Mouse (Mus musculus) inflammation-experienced regulatory T-cells, adult 6 months (primary cell): Measurements from ENCODE around the gene St6galnac6. TPM values are rescaled to one million over a fixed set of nuclear protein-coding genes. Genes with fewer than 3 reads are reported as not detected.

Experiments
- ATAC-seq: one replicate; pipeline ENCODE4 v1.8.0; 2017
- polyA plus RNA-seq, 3 experiments: library from polyadenylated mRNA; unstranded; fragments of 100-300 nt; shearing (Covaris generic); gene quantifications; one replicate each; pipeline ENCODE4 v1.2.1; 2017

The St6galnac6 gene
- 1 to 10 TPM; 3.4 to 5.1 (median 4.3) TPM for polyA plus RNA-seq

DNA sequence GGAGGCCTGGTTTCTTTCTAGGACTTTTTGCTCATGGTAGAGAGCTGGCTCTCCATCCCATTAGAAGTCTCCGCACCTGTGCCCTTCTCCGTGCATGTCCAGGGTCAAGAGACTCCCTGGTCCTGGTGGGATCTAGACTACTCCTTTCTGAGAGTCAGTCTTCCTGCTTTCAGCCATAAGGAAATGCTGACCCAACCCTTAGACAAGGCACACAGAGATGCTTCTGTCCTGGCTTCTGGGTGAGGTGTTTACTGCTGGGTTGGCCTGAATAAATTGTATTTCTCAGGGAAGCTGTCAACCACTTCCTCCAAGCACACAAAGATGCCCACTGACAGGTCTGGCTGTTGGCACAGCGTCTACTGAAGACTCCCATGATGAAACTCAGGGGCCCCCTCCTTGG lies at the start of gene St6galnac6:
St6galnac6 (plus strand) TSS at position 301 of the 400 bp plus-strand sequence.
- no peak for ATAC-seq

DNA sequence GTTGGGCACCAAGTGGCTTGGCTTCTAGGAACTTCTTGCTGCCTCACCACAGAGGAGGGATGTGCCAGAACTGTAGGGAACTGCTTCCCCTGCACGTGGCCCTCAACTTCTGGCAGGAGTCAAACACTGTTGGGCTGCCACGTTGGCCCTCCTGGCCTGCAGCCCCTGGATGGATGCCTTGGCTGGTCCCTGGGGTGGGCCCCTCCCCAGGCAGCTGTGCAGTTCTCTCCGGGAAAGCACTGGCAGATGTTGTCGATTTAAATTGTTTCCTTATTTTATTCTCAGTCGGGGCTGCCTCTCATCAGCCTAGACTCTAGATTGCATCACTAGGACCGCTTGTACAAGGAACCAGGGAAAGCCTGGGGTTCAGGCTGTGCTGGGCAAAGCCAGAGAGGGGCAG lies 49.7 kb upstream of the St6galnac6 start:
- ATAC-seq: no peak

DNA sequence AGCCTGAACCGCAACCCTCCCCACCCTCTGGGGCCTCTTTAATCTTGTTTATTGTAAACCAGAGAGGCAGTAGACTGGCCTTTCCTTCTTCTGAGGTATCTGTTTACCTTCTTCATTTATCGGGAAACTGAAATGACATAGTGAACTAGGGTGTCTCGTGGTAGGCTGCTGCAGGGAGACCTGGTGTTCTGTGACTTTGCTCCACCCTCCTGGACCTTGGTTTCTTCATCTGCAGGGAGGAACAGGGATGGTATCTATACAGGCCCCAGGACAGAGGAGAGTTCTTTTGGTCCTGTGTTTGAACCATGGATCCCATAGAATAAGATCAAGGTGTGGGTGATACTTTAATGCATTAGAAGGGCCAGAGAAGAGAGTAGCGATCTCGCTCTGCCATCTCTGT lies 48.3 kb upstream of the St6galnac6 start:
- ATAC-seq: no peak

DNA sequence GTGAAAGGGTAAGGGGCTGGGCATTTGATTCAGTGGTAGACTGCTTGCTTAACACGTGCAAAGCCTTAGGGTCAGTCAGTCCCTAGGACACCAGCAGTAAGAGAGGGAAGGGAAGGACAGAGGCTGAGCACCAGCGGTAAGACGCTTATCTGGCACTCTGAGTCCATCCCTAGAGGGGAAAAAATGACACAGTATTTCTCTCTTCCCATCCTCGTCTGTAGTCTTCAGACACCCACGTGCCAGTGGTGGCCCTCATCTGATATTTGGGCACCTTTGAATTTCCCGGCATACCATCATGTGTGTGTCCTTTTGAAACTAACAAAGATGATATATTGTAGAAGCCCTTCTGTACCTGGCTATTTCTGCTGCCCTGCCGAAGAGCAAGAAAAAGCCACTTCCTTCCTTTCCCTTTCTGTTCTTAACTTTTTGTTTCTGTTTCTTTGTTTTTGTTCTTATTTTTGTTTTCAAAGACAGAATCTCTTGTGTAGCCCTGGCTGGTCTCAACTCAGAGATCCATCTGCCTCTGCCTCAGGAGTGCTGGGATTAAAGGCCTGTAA lies 45.8 kb upstream of the St6galnac6 start:
- peak; percentile 69 for ATAC-seq

DNA sequence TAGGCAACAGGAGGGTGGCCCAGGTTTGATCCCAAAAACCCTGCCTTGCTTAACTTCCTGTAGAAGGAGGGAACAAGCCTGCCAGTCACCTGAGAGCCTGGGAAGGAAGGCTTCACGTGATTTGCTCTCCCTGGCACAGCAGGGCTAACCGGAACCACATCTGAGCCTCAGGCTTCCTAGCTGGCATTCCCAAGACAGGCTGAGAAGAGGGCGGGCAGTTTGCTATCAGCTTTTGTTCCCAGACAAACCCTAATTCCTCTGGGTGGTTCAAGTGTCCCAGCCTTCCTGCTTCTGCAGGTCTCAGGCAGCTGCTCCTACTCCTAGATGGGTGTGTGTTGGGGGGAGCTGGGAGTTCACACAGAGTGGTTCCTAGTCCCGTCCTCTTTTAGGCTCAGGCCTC lies 44.0 kb upstream of the St6galnac6 start:
- ATAC-seq: no peak

DNA sequence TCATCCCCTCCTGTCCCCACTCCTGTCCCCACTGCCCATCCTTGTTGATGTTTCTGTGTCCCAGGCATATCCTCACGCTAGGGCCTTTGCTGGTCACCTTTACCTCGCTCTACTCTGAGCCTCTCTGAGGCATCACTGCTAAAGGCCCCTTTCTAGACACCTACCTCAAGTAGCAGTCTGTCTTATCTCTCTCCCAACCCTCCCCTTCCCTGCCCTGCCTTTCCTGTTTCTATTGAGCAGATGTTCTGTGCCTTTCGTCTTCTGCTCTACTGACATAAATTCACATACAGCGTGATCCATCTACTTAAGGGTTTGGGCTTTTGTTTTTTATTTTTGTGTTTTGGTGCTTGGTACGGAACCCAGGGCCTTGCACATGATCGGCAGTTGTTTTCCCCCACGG lies 43.5 kb upstream of the St6galnac6 start:
- no peak for ATAC-seq

DNA sequence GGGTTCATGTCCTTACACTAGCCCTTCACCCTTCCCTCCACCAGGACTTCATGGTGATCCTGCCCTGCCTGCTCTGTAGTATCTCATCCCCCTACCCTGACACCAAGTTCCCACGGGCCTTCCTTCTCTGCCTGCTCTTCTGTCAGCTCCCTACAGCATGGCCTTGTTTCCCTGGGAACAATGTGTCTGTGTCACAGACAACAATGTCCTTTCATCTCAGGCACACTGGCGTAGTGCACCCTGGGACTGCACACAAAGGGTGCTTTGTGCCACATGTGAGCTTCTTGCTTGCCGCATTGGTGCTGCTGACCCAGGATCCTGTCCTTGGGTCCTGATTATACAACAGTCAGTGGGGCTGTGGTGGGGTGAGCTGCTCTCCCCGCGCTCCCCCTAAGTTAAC lies 39.9 kb upstream of the St6galnac6 start:
- no peak for ATAC-seq

DNA sequence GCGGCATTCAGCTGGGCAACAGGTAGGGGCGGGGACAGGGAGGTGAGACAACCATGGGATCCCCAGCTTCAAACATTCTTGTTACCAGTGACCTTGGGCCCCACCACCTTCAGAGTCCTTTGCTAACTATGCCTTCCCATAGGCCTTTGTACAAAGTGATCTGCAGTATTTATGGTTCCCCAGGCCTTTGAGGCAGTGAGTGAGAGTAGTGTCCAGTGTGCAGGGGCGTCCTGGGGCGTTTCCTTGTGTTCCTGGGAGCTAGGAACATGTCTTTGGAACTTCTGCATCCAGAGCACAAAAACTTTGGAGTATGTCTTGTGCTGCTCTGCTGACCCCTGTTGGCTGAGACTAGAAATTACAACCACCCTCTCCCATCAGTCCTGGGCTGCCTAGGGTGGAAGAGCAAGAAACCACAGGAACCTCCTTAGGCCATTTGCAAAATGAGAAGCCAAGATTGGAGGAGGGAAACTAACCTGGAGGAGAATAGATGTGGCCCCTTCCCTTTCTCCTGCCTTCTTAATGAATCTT lies 32.9 kb upstream of the St6galnac6 start:
- peak; percentile 30 for ATAC-seq

DNA sequence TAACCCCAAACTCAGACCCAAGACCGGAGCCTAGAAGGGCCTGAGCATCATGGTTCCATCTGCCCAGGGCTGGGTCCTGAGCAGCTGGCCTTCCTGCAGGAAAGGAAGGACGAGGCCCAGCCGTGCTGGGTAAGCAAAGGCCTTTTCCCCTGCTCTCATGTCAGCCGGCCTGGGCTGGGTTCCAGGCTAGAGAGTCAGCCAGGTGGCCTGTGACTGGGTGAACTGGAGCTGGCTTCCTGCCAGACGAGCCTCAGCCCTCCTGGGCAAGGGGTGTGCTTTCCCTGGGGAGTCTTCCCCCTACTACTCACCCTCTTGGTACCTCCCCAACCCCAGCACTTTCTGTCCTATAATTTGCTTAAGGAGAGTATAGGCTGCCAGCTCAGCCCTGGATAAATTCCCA lies 31.4 kb upstream of the St6galnac6 start:
- ATAC-seq: no peak

DNA sequence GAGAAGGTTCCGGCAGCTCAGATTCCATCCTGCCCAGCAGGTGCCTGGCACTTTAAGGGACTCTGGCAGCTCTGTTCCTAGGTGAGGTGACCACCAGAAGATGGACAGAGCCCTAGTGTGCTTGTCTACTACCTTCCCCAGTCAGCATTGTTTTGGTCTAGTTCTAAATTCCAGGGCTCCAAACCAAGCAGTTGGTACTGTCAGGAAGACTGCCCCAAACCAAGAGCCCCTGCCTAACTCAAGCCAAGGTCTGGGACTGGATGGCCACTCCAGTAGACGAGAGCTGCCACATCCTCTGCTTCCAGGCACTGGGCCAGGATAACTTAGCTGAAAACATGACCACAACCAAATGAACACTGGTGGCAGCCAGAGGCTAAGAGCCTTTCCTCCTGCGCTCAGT lies 30.6 kb upstream of the St6galnac6 start:
- no peak for ATAC-seq

DNA sequence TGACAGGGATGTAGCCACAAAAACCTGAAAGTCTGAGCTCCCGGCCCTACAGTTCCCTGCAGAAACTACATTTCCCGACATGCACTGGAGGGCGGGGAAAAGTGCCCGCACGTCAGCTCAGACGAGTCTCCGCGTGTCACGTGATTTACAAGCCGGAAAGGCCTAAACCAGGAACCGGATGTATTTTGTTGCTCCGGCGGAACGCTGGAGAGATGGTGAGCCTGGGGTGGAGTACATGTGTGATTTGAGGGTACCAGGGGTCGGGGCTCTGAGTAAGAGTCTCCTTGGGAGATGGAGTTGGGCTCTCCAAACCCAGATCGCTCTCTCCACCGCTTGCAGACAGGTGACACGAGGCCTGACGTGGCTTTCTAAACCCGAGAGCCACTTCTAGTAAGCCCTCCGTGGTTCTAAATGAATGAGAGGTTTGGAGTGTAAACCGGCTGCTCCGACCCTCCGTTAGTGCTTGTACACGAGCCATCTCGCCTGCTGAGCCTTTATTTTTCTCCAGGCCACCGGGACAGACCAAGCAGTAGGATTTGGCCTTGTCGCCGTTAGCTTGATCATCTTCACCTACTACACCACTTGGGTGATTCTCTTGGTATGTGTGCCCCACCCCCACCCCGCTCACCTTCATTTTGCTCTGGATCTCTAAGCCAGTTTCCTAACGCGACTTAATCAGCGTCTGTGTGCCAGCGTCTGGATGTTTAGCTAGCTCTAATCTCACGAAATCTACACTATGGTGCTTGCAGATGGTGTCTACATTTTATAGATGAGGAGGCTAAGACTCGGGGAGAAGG lies 28.6 kb upstream of the St6galnac6 start, which contains the start of gene Dpm2:
Dpm2 (plus strand) TSS at position 161 of the 797 bp plus-strand sequence.
- peak; percentile 84 for ATAC-seq

DNA sequence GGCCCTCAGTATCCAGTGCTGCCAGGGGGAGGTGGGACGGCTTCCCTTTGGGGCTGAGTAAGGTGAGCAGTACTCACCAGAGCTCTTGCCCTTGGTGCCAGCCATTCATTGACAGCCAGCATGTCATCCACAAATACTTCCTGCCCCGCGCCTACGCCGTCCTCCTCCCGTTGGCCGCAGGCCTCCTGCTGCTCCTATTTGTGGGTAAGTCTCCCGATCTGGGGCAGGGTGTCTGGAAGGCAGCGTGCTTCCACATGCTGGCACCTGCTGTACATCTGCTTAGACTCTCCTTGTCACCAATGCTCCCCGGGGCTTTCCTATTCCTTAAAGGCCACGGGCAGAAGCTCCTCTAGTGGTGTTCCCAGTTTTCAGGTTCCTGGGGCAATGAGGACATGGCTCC lies 27.3 kb upstream of the St6galnac6 start:
- ATAC-seq: no peak

DNA sequence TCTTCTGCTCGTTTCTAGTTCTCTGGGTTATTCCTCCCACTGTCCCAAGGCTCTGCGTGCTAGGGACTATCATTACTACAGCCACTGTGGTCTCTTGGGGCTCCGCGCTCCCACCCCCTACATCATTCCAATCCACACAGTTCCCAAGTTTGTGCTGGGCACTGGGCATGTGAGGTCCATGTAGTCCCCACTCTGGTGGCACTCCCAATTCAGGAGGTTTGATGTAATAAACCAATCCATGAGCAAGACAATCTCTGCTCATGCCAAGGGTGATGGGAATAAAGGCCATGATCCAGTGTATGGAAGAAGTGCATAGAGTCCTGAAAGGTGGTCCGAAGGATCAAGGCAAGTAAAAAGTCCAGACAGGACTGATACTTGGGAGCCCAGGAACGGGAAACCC lies 25.0 kb upstream of the St6galnac6 start, which contains the start of gene Pip5kl1:
Pip5kl1 (plus strand) TSS at position 301 of the 400 bp plus-strand sequence.
- no peak for ATAC-seq

DNA sequence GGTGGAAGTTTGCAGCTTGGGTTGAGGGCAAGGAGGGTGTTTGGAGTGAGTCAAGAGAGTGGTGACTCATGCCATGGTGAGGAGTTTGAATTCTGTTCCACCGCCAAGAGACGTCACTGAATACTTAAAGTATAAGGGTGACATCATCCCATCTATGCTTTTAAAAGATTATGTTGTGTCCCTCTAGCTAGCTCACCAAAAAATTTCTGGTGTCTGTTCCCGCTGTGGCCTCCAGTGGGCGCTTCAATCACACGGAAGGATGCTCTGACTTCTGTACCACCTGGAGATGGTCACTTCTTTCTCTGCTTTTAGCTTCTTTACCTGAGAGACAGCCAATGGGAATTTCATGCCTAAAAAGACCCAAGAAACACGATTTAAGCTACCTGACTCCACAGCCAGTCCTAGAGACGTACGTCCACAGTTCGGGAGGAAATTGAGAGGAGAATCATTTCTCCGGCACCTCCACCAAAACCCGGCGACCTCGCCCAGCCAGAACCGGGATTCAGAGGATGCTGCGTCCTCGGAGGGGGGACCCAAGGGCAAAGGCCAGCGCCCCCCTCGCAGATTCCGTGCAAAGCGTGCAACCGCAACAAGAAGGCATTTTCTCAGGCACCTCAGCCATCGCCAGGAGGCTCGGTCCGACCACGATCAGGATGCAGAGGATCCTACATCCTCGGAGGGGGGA lies 24.5 kb upstream of the St6galnac6 start:
- peak; percentile 54 for ATAC-seq

DNA sequence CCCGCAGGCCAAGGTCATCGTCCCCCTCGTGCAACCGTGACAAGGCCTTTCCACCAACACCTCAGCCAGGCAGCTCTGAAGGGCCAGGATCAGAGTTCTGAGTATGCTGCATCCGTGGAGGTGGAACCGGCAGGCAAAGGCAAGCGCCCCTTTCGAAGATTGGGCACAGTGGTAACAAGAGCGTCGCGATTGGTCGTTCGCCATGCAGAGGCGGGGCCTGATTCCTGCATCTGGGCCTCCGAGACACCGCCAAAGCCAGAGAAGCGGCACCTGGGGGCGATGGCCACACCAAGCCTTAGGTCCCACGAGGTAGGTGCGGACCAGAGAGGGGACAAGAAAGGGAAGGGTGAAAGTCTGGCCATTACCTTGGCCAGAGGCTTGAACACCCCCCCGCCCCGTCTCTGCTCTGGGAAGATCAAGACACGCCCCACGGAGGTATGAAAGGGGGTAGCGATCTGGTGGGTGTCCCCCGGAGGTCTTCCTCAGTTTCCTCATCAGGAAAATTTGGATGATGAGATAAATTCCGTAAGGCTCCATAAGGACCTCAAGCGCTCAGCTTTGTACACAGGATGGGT lies 23.8 kb upstream of the St6galnac6 start, which contains the start of gene 9430097D07Rik:
9430097D07Rik (minus strand) TSS at position 99 of the 575 bp plus-strand sequence.
- peak; percentile 62 for ATAC-seq

DNA sequence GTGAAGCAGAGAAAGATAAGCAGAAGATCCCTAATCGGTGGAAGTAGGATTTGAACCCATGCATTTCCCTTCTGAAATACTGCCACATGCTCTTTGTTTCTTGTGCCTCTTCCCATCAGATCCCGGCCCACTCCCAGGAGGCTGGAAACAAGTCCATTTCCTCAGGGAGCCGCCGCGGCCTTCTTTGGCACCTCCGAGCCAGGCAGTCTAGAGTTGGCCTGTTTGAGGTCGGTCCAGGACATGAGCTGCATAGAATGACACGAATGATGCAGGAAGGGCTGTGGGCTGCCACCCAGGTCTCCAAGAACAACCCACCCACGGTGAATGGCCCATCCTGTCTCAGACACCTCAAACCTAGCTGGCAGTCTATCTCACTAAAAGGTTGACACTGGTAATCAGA lies 23.0 kb upstream of the St6galnac6 start:
- no peak for ATAC-seq

DNA sequence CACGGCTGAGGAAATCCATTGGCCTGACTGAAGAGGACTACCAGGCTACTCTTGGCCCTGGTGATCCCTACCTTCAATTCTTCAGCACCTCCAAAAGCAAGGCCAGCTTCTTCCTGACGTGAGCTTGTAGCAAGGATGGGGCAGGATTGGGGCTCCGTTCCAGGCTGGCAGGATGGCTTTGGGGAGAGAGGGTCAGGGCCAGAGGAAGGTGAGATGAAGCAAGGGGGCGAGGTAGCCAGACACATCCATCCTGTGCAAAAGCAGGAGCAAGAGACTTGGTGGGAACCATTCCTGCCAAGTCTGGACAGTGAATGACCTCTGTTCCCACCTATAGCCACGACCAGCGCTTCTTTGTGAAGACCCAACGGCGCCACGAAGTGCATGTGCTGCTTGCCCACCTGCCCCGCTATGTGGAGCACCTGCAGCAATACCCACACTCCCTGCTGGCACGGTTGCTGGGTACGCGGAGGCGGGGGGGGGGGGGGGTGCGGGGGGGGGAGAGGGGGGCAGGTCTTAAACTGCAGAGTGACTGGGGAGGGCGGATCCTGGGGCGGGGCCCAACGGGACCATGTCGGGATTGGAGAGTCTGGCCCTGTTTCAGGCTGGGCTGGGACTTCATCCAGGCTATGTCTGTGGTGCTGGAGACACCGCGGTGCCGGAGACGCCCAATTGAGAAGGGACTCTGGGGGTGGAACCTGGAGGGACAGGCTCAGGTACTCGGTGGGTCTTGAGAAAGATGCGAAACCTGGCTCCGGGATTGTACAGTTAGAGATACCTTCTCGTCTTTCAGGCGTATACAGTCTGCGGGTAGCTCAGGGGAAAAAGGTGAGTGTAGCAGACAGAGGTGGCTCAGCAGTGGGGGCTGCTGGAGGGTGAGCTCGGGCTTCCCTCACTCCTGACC lies 21.1 kb upstream of the St6galnac6 start:
- ATAC-seq: no peak

DNA sequence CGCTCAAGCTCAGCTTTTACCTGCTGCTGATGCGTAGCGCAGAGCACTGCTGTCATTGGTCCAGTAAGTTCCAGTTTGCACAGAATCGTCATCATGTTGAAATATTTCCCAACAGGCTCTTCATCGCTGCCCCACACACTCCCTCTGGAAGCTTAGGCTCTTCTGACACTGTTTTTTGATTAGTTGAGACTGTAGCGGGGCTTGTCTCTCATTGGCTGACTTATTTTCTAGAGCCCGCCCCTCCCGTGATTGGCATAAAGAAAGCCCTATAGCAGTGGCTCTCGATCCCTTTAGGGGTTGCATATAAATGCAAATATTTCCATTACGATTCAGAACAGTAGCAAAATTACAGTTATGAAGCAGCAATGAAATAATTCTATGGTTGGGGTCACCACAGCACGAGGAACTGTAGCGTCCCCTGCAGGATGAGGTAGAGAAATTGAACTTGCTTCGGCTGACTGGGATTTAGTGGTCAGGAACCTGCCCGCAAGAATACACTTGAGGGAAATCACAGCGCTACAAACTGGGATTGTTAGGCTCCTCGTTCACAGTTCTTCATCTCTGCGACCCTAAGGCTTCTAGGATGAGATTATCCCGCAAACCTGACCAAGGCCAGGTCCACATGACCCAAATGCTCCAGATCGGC lies 17.9 kb upstream of the St6galnac6 start:
- no peak for ATAC-seq

DNA sequence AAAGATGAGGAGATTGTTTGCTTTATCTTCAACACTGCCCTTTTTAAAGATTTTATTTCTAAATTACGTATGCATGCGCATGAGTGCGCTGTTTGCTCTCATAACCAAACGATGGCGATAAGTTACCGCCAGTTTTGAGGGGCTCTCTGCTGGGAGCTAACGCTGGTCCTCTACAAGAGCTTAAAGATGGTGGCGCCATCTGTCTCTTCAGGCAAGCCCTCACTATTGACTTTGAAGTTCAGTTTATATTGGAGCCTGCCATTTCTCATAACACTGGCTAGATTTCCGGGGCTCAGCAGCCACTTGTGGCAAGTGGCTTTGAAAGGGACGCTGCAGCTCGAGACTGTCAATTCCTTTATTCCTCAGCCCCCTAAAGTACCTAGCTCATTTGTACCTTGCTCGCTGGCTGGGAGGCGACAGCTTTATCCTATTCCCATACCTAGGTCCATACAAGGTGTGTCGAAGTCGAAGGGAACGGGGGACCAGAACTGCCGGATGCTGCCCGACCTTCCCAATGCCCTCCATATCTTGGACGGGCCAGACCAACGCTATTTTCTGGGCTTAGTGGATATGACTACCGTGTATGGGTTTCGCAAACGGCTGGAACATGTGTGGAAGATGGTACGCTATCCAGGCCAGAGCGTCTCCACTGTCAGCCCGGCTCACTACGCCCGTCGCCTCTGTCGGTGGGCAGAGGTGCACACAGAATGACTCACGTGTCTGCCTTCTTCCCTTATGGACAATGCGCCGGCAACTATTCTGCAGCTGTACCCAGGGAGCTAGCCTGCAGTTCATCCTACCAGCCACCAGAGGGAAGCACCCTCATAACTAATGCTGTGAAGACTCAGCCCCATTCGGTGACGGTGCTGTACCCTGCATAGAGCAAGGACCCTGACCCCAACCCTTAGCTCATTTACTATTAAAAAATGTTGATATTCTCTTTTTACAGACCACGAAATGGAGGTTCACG lies 16.4 kb upstream of the St6galnac6 start:
- ATAC-seq: peak; percentile 54

DNA sequence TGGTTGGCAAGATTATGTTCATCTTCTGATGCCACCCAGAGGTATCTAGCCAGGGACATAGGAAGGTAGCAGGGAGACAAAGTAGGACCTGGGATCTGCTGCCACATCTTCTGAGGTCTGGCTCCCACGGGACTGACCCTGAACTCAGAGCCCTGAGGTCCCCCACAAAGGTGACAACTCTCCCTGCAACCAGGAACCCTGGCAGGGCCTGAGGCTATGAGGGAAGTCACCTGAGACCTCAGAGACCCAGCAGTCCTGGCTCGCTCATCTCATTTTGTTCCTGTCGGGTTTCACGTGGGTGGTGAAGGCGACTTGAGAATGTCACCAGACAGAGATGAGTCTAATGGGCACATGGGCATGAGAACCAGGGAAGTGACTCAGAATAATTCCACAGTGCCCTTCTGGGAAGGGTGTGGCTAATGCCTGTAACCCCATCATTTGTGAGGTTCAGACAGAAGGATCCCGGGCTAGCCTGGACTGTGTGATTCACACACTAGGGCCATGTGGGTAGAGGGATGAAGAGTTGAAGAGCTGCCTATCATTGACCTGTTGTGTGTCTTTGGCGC lies 14.3 kb upstream of the St6galnac6 start:
- no peak for ATAC-seq
